Mouse (Mus musculus) lung, embryonic 14.5 days (tissue): ENCODE data around the gene Mmp8. TPM values are rescaled to one million over a fixed set of nuclear protein-coding genes. Genes with fewer than 3 reads are reported as not detected.

Experiments
- ATAC-seq: fragments of 200-750 bp; cut with Nextera tagmentation; 2 replicates; pipeline ENCODE4 v1.8.0; 2017; ENCODE audit warnings: mild to moderate bottlenecking, moderate TSS enrichment, moderate library complexity; ENCODE audit not compliant: insufficient read depth
- DNase-seq: peaks from one replicate; pipeline ENCODE4 v3.0.0-alpha.2; 2015
- H3K27ac ChIP-seq: fragments of 300-500 bp; sonication (generic); 2 replicates; pipeline ENCODE4 v1.5.1; 2014; ENCODE audit warnings: low read depth, mild to moderate bottlenecking, moderate library complexity
- H3K27me3 ChIP-seq: fragments of 300-500 bp; sonication (generic); 2 replicates; pipeline ENCODE4 v1.6.1; 2014; ENCODE audit warnings: low read length, control low read depth; ENCODE audit not compliant: insufficient read depth
- H3K36me3 ChIP-seq: fragments of 300-500 bp; sonication (generic); 2 replicates; pipeline ENCODE4 v1.6.1; 2014; ENCODE audit warnings: control low read depth; ENCODE audit not compliant: insufficient read depth
- H3K4me1 ChIP-seq: fragments of 300-500 bp; sonication (generic); 2 replicates; pipeline ENCODE4 v1.6.1; 2014; ENCODE audit warnings: antibody characterized with exemption, control low read depth; ENCODE audit not compliant: insufficient read depth
- H3K4me2 ChIP-seq: fragments of 300-500 bp; sonication (generic); 2 replicates; pipeline ENCODE4 v1.6.1; 2014; ENCODE audit warnings: mild to moderate bottlenecking
- H3K4me3 ChIP-seq: fragments of 300-500 bp; sonication (generic); 2 replicates; pipeline ENCODE4 v1.5.1; 2014; ENCODE audit warnings: low read depth, low read length
- H3K9ac ChIP-seq: fragments of 300-500 bp; sonication (generic); 2 replicates; pipeline ENCODE4 v1.6.1; 2014
- H3K9me3 ChIP-seq: fragments of 300-500 bp; sonication (generic); 2 replicates; pipeline ENCODE4 v1.6.1; 2016; ENCODE audit warnings: low read depth, low read length, control low read depth
- CTCF ChIP-seq: IDR thresholded peaks from 2 replicates; pipeline ENCODE4 v1.5.1; 2016; ENCODE audit warnings: antibody characterized with exemption, low read depth
- WGBS: fragments of 180-500 bp; shearing (Covaris S2); extraction: QIAGEN DNeasy Blood & Tissue Kit; methylation state at CpG from one replicate; pipeline ENCODE4 v1.1.7; 2014; 5-methylcytosine and 5-hydroxymethylcytosine counted together
- polyA plus RNA-seq: library from polyadenylated mRNA; unstranded; fragments of >200 nt; fragmentation: Nextera tagmentation; extraction: Ambion mirVana; gene quantifications from 2 replicates; pipeline ENCODE4 v1.2.1, GENCODE M21; 2014

The Mmp8 gene
- polyA plus RNA-seq, 1 experiment from 2014 or later: 0.24 TPM

GRCm38 (mm10) chr9:7545471-7545870, 12.8 kb upstream of the Mmp8 start:
- H3K9me3 ChIP-seq: no peaks in the 10 kb centered on the region
- H3K27me3 ChIP-seq: no peaks in the 10 kb centered on the region
- no peaks in the 10 kb centered on the region for H3K36me3 ChIP-seq
- ATAC-seq (peak; percentile 99), DNase-seq (peak; percentile 95)
- H3K4me2 ChIP-seq: no peak overlapping the region
- H3K4me3 ChIP-seq: no peak overlapping the region
- H3K9ac ChIP-seq: no peak overlapping the region
- 21% methylated on average over 1 of the region's 1 CpGs for WGBS
- peaks cover 13% of the 10 kb centered on the region for H3K4me1 ChIP-seq
- no peak overlapping the region for H3K27ac ChIP-seq
- TF ChIP-seq CTCF: no peak

DNA sequence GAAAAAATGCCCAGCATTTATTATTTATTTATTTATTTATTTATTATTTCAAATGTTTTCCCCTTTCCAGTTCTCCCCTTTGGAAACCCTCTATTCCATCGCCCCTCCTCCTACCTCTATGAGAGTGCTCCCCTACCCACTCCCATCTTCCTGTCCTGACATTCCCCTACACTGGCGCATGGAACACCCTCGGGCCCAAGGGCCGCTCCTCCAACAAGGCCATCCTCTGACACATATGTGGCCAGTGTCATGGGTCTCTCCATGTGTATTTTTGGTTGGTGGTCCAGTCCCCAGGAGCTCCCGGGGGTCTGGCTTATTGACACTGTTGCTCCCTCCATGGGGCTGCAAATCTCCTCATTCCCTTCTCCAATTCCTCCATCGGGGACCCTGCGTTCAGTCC, 12.3 kb upstream of the Mmp8 start:
- DNase-seq: no peak
- Histone ChIP-seq H3K4me2 (no peak overlapping the region), H3K27ac (no peak overlapping the region)

DNA sequence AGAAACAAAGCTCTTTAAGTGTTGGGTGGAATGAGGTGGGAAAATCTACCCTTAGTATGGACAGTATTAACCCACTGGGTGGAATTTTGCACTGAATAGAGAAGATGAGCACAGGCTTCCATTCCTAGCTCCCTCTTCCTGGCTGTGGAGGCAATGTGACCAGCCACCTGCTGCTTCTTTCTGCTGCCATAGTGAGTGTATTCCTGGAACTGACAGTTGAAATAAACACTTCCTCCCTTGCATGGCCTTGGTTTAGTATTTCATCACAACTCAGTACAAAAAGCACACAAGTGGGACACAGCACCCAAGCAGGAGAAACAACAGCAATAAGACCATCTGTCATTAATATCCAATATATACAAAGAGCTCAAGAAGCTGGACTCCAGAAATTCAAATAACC, 6.3 kb upstream of the Mmp8 start:
- ATAC-seq (no peak), DNase-seq (no peak)
- no peaks in the 10 kb centered on the region for H3K36me3 ChIP-seq

More for the DNA sequence above, 12.3 kb upstream of the Mmp8 start:
- Histone ChIP-seq H3K9ac (no peak overlapping the region), H3K4me1 (peaks cover 13% of the 10 kb centered on the region), H3K4me3 (no peak overlapping the region), H3K27me3 (no peaks in the 10 kb centered on the region), H3K36me3 (no peaks in the 10 kb centered on the region), H3K9me3 (no peaks in the 10 kb centered on the region)
- peak; percentile 69 for ATAC-seq
- TF ChIP-seq CTCF: no peak
- WGBS: 79% methylated on average over 7 of the region's 7 CpGs

GRCm38 (mm10) chr9:7553536-7553935, 4.7 kb upstream of the Mmp8 start:
- Histone ChIP-seq H3K27ac (no peak overlapping the region), H3K9me3 (no peaks in the 10 kb centered on the region), H3K36me3 (no peaks in the 10 kb centered on the region), H3K4me1 (peaks cover 5% of the 10 kb centered on the region; the same call in 1 of the 2 replicates), H3K4me3 (no peak overlapping the region), H3K4me2 (no peak overlapping the region), H3K9ac (no peak overlapping the region), H3K27me3 (no peaks in the 10 kb centered on the region)
- ATAC-seq (no peak), DNase-seq (no peak)
- WGBS: 76% methylated on average over 3 of the region's 3 CpGs
- TF ChIP-seq CTCF: no peak

More for the DNA sequence above, 6.3 kb upstream of the Mmp8 start:
- Histone ChIP-seq H3K4me3 (no peak overlapping the region), H3K27me3 (no peaks in the 10 kb centered on the region), H3K27ac (no peak overlapping the region), H3K9me3 (no peaks in the 10 kb centered on the region), H3K4me2 (no peak overlapping the region), H3K9ac (no peak overlapping the region), H3K4me1 (no peaks in the 10 kb centered on the region)
- TF ChIP-seq CTCF: no peak

GRCm38 (mm10) chr9:7554382-7554781, 3.9 kb upstream of the Mmp8 start:
- H3K9me3 ChIP-seq: no peaks in the 10 kb centered on the region
- DNase-seq: peak; percentile 71
- no peaks in the 10 kb centered on the region for H3K36me3 ChIP-seq
- no peaks in the 10 kb centered on the region for H3K27me3 ChIP-seq
- WGBS: 22% methylated on average over 3 of the region's 3 CpGs
- no peak overlapping the region for H3K4me3 ChIP-seq
- H3K9ac ChIP-seq: no peak overlapping the region
- no peak for ATAC-seq
- peaks cover 5% of the 10 kb centered on the region; the same call in 1 of the 2 replicates for H3K4me1 ChIP-seq
- H3K4me2 ChIP-seq: no peak overlapping the region
- H3K27ac ChIP-seq: no peak overlapping the region
- TF ChIP-seq CTCF: peak; percentile 72

DNA sequence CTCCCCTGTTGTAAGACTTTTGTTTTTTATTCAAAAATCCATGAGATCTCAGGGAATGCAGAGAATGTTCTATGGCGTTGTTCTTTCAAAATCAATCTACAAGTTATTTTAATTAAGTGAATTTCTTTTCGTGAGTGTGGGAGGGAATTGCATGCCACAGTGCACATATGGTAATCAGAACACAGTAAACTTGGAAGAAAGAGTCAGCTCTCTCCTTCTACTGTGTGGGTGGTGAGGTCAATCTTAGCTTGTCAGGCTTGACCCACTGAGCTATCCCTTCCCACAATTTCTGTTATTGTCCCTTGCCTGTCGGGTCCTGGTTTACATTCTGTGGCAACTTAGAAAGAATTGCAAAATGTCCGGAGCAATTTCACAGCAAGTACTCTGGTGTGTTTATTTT, 1.8 kb downstream of the Mmp8 start:
- Histone ChIP-seq H3K9ac (no peak overlapping the region), H3K9me3 (no peaks in the 10 kb centered on the region), H3K4me2 (no peak overlapping the region), H3K27me3 (no peaks in the 10 kb centered on the region), H3K36me3 (no peaks in the 10 kb centered on the region), H3K4me1 (peaks cover 5% of the 10 kb centered on the region; the same call in 1 of the 2 replicates), H3K27ac (no peak overlapping the region), H3K4me3 (no peak overlapping the region)
- ATAC-seq (no peak), DNase-seq (no peak)
- WGBS: 52% methylated on average over 4 of the region's 4 CpGs
- TF ChIP-seq CTCF: no peak

DNA sequence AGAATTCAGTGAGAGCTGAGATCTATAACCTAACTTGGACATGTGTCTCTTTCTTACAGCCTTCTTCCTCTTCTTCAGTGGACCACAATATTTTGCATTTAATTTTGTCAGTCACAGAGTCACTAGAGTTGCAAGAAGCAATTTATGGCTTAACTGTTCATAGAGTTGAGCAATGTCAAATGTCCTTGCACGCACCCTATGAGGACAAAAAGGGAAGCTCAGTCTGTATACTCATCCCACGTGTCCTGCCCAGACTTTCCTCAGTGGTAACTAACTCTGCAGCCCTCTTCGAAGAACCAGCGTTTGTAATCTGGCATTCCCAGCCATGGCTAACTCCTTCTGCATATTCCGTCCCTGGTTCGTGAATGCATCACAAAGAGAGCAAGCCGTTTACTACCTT, 9.1 kb downstream of the Mmp8 start:
- DNase-seq: peak; percentile 33
- Histone ChIP-seq H3K9me3 (no peaks in the 10 kb centered on the region), H3K4me1 (peaks cover 7% of the 10 kb centered on the region; the same call in 1 of the 2 replicates), H3K27me3 (no peaks in the 10 kb centered on the region), H3K36me3 (no peaks in the 10 kb centered on the region), H3K9ac (no peak overlapping the region), H3K4me2 (no peak overlapping the region), H3K27ac (no peak overlapping the region), H3K4me3 (no peak overlapping the region)
- TF ChIP-seq CTCF: no peak
- ATAC-seq: peak; percentile 57; the same call in 1 of the 2 replicates
- WGBS: 40% methylated on average over 7 of the region's 7 CpGs

DNA sequence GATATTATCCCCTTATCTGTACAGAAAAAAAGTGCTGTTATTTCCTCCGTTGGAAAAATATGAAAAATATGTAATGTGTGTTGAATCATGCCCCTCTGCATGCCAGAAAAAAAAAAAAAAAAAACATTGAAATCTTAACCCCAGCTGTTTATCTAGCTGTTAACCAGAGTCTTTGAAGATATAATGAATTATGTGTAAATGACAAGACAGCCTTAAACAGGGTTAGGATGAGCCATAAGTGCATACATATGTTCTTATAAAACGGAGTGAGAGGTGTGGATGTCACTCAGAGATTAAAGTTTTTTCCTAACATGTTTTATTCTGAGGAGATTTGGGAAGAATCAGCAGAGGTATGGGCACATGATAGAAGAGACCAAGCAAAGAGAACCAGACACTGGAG, 9.7 kb downstream of the Mmp8 start:
- ATAC-seq (peak; percentile 55; the same call in 1 of the 2 replicates), DNase-seq (no peak)
- Histone ChIP-seq H3K9me3 (no peaks in the 10 kb centered on the region), H3K27me3 (no peaks in the 10 kb centered on the region), H3K4me3 (no peak overlapping the region), H3K9ac (no peak overlapping the region), H3K27ac (no peak overlapping the region), H3K4me2 (no peak overlapping the region), H3K4me1 (peaks cover 10% of the 10 kb centered on the region; the same call in 1 of the 2 replicates), H3K36me3 (no peaks in the 10 kb centered on the region)
- no peak for TF ChIP-seq CTCF
- 19% methylated on average over 2 of the region's 2 CpGs for WGBS
